Mouse (Mus musculus): ENCODE measurements around the gene Ehd1.

The Ehd1 gene

DNA sequence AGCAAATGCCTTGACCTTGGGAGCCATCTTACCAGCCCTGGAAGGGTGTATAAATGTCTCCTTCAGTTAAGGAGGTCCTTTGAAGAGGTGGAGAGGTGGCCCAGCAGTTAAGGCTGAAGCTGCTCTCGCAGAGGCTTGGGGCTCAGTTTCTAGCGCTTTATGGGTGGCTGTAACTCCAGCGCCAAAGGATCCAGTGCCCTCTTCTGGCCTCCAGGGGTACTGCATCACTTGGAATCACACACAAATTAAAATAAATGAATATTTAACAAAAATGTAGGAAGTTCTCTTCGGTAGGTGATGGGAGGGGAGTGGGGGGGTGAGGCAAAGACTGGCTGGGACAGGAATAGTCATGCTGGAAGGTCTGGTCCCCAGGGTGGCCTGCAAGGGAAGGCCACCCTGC lies 15.6 kb upstream of the Ehd1 start:
- no peak for DNase-seq (ENCODE audit: low read depth, low spot score)

DNA sequence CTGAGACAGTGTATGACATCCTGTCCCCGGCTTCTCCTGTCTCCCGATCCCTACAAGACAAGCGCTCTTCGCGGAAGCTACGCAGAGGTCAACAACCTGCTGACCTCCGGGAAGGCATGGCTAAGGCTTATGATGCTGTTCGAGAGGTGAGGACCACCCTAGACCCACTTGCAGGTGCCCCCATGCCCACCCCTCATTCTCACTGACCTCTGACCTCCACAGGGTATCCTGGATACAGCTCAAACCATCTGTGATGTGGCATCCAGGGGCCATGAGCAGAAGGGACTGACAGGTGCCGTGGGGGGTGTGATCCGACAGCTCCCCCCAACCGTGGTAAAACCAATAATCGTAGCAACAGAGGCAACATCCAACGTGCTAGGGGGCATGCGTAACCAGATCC lies 15.1 kb upstream of the Ehd1 start:
- no peak for DNase-seq (ENCODE audit: low read depth, low spot score)

DNA sequence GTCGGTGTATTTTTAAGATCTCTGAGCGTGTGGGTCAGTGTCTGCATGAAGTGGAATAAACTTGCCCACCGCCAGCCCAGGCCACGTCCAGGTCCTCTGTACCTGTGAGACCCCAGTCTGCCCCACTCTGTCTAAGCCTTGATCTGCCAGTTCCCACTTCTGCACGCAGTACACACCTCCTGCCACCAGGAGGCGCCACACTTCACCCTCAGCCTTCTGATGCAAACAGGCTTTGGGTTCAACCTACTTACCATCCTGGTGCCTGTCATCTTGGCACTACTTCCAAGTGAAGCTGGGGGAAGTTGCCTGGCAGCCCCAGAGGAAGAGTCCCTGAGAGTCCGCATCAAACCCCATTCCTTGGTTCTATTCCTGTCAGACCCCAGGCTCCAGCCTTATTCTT lies 14.3 kb upstream of the Ehd1 start:
- DNase-seq (ENCODE audit: low read depth, low spot score), result peak; percentile 25

DNA sequence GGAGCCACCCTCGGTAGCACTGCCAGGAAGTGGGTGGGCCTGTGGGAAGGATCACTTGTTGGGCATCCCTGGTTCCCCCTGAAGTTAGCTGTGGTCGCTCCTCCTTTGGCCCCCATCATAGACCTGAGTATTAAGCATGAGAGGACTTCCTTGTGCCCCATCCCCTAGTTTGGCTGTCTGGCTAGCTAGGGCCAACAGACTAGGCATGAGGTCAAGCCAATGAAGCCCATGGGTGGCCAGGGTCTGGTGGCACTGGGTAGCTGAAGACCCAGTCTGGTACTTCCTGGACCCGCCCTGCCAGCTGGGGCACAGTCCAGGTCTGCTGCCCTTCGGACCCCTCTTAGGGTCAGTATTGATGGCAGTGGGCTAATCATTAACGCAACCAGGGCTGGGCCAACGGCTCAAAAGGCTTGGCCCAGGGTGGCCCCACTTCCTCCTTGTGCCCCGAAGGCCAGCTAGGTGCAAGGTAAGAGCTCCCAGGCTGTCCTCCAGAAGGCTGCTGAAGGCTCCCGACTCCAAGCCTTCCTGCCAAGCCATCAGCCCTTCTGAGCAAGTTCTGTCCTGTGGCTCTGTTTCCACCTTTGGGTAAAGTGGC lies 13.6 kb upstream of the Ehd1 start:
- no peak for DNase-seq (ENCODE audit: low read depth, low spot score)

DNA sequence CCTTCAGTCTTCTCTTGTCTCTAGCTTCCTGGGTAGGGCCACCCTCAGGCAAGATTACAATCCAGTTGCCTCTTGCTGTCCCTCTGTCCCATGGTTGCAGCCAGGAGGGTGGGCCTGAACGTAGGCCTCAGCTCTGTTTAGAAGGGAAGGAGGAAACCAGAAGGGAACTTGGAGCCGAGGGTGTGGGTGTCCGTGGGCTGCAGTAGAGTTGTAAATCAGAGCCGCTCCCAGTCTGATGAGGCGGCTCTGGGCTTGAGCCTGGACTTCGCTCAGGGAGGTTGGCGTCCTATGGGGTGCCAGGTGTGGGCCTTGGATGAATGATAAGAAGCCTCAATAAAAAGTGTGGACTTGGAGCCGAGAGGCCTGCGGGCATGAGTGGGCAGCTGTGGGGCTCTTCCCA lies 12.3 kb upstream of the Ehd1 start:
- no peak for DNase-seq (ENCODE audit: low read depth, low spot score)

DNA sequence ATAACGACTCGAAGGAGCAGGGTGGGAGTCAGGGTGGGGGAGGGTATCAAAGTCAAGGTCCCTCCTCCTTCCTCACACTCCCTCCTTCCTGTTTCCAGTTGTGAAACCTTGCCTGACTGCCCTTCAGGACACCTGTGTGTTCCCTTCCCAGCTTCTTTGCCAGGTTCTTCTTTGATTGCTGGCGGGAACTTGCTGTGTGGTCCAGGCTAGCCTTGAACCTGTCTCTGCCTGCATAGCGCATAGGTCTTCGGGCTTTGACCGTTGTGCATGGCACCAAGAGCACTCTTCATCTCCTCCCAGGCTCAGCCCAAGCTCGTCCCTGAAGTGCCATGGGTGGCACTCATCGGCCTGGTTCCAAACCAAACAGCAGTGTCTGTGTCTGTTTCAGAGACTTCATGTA lies 11.6 kb upstream of the Ehd1 start:
- DNase-seq (ENCODE audit: low read depth, low spot score), result no peak

DNA sequence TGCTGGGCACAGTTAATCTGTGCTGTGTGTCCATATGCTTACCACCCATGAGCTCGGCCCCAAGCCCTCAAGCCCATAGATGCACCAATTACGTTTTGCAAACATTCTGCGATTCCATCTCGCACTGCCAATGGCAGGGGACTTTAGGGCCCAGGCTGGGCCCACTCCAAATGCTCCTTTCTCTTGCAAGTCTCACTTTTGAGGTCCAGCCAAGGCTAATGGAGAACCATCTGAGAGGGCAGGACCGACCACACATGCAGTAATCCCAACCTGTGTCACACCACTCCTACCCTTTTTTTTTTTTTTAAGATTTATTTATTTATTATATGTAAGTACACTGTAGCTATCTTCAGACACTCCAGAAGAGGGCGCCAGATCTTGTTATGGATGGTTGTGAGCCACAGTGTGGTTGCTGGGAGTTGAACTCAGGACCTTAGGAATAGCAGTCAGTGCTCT lies 10.8 kb upstream of the Ehd1 start:
- DNase-seq (ENCODE audit: low read depth, low spot score), result no peak

DNA sequence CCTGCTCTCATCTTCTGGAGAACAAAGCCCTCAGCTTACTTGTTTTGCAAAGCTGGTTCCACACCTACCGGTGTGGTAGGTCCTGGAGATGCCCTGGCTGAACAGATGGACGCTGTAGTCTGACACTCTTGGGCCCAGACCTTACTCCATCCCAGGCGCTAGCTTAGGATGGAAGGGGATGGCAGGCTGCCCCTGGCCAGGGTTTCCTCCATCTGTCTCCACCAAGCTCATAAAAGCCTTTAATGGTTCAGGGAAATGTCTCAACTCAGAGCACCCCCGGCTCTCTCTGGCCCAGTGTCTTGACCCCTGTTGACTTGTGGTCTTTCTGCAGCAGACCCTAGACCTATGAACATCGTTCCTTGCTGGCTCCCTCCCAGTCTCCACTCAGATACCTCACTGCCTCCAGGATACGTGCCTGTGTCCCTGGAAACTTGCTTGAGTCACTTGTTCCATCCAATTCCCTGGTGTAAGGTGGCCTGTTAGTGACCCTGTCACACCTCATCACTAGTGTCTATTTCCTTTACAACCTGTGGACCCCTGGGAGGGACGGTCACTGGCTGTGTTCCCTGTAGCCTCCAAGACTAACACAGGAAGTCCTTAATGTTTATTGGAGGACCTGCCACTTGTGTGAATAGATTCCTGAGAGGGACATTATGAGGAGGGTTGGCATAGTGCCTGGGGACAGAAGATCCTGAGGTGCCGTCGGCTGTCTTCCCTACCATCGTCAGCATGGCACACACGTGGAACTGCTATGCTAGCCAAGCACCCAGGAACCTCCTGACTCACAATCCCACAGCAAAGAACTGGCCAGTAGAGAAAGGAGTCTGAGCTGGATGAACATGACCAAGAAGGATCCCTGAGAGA lies 9.0 kb upstream of the Ehd1 start:
- no peak for DNase-seq (ENCODE audit: low read depth, low spot score)

DNA sequence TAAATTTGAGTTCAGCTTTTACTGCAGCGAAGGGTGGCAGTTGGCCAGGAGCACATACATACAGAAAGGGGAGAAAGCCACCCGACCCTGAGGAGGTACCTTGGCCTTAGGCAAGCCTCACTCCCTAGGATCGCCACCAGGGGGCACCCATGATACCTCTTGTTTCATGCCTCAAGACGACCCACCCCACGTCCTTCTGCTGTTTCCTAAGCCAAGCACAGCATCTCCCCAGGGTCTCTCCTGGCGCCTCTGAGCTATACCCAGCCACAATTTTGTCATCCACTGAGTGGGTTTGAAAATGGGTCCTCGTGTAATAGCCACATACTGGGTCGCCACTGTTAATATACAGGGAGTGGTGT lies 8.4 kb upstream of the Ehd1 start:
- DNase-seq (ENCODE audit: low read depth, low spot score), result peak; percentile 40

DNA sequence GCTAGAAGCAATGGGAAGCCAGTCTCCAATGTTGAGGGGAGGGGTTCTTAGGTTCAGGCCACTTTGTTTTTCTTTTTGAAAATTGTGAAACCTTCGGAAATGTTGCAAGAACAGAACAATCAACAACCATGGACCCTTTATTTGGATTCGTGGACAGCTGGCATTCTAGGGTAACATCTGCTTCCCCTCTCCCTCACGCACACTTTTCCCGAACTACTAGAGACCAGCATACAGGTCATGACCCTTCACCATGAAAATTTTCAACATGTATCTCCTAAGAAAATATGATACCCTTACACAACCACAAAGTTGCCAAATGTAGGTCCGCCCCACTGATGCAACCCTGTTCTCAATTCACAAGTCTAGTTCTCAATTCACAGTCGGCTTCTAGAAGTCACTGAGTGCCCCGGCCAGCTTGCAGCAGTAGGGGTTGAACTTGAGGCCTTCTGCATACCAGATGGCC lies 7.8 kb upstream of the Ehd1 start:
- DNase-seq (ENCODE audit: low read depth, low spot score), result no peak

DNA sequence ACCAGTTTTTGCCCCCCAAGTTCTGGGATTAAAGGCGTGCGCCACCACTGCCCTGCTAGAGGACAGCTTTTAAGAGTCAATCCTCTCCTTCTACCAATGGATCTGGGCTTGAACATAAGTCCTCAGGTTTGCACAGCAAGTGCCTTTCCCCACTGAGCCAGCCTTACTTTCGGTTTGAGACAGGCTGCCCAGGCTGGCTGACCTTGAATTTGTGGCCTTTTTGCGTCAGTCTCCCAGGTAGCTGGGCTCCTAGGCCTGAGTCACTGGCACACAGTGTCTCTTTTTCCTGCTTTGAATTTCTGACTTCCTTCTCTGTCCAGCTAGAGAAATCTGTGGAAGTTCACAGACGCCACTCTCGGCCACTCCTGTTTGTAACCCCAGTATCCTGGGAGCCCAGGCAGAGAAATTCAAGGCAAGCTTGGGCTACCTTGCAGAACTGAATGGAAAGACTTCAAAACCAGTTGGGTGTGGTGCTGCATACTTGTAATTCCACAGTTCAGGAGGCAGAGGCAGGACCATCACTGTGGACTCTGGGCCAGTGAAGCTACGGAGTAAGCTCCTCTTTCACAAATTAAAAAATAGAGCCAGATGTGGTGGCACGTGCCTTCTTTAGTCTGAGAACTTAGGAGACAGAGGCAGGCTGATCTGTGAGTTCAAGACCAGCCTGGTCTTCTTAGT lies 6.6 kb upstream of the Ehd1 start:
- DNase-seq (ENCODE audit: low read depth, low spot score), result no peak

DNA sequence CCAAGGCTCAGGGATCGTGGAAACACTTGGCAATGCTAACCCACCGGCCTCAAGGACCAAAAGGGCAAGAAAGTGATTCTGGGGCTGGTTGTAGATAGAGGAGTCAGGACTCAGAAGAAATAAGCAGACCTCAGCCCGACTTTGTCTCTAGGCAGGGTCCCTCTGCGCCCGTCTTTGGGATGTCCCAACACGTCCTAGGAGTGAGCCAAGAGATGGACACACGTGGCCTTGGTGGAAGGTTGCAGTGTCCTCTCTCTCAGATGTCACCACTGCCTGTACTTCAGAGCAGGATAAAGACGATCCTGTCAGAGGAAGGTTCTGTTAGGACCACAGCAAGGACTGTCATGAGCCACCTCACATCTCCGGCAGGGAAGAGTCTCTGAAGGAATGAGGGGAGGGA lies 5.9 kb upstream of the Ehd1 start:
- no peak for DNase-seq (ENCODE audit: low read depth, low spot score)

DNA sequence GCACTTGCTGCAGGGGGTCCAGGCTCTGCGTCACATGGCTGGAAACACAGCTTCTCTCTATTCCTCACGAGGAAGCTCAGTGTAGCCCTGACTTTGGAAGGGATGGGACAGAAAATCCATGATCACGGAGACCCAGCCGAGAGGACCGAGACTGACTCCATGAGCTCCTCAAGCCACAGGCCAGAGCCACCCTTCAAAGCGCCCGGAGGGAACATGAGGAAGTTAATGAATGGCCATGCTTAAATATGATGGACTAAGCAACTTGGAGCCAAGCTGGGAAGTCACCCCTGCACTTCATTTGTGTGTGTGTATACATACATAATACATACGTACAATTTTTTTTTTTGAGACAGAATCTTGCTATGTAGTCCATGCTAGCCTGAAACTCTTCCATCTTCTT lies 5.3 kb upstream of the Ehd1 start:
- no peak for DNase-seq (ENCODE audit: low read depth, low spot score)

DNA sequence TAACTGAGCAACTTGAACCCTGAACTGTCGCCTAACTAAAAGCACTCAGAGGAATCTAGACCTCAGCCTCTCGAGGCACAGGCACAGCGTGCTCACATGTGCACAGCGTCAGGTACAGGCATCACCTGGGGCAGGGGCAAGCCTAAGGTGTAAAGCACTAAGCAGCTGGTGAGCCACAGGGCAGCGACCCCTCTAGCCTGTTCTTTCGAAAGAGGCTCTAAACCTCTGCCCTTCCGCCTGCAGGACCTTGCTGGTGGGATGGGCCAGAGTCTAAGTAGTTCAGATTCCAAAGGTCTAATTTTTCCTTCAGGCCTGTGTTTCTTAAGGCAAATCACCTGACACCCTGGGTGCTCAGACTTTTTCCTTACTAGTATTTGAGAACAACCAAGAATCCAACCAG lies 4.5 kb upstream of the Ehd1 start:
- DNase-seq (ENCODE audit: low read depth, low spot score), result no peak

DNA sequence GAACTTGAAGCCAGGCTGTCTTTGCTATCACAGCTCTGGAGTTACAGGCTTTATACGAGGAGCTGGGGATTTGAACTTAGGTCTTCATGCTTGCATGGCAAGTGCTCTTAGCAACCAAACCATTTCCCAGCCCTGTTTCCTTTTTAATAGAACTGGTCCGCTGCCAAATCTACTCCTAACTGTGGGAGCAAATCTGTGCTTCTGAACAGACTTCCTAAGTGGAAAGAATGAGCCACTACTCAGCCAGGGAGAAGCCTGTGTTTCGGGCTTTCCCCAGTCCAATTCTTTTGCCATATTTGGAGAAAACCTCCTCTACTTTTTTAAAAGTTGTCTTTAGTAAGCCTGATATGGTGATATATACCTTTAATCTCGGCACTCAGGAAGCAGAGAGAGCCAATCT lies 3.8 kb upstream of the Ehd1 start:
- no peak for DNase-seq (ENCODE audit: low read depth, low spot score)

DNA sequence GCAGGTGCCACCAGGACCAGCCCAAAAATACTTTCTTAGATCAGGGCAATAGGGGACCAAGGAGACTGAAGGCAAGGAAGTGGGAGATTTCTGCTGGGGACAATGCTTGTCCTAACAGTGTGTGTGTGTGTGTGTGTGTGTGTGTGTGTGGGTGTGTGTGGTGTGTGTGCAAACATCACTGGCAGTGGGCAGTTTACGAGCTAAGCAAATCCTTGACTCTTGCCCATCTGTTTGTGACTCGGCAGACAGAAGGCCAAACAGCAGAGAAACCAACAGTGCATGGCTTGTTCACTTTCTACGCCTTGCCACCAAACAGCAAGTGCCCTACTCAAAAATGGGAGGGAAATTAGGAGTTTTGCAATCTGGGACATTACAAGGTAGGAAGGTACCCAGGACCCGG lies 2.9 kb upstream of the Ehd1 start:
- no peak for DNase-seq (ENCODE audit: low read depth, low spot score)

DNA sequence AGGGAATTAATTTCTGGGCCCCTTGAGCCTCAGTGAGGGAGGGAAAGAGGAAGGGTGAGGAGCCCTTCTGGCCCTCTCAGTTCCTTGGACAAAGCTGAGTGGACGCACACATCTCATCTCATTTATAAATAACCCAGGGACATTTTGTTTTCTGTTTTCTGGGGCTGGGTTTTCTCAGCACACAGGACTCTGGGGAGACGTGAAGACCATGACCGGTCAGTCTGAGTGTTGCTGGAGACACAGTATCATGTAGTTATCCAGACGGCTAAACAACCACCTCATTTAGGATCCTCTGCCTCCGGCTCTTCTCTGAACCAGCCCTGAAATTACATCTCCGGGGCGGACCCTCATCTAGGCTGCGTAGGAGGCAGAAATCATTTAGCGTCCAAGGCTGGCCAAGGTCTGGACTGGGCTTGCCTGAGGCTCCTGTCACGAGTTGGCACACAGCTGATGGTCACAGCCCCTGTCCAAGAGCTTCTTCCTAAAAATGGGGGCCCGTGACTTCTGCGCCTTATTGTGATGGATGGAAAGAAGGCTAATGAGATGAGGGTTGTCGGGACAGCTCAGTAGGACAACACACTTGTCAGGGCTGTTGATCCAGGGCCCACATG lies 2.4 kb upstream of the Ehd1 start:
- DNase-seq (ENCODE audit: low read depth, low spot score), result no peak

DNA sequence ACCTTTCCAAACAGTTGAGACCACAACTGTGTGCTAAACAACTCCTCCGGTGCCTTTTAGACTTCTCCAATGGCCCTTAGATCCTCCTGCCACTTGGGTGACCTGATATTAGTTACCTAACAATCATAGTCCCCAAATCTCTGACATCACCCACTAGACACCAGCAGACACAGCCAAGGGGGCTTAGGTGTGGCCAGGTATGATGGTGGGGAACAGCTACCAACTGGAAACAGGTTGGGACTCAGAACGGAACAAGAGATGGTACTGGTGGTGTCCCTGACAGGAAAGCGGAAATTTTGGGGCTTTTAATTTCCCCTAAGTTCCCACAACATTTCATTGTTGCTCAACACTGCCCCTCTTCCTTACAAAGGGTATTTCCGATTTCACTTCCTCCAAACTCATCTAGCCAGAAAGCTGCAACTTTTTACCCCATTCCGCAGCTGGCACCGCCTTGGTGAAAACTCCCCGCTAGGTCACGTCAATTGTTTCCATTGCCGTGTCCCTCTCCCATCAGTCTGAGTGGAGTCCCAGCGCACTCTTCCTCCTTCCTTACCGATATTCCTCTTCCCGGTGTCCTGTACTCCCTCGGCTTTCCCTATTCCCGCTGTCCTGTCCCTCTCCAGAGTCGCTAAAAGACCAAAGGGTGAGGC lies 660 bp upstream of the Ehd1 start:
- DNase-seq (ENCODE audit: low read depth, low spot score), result no peak

DNA sequence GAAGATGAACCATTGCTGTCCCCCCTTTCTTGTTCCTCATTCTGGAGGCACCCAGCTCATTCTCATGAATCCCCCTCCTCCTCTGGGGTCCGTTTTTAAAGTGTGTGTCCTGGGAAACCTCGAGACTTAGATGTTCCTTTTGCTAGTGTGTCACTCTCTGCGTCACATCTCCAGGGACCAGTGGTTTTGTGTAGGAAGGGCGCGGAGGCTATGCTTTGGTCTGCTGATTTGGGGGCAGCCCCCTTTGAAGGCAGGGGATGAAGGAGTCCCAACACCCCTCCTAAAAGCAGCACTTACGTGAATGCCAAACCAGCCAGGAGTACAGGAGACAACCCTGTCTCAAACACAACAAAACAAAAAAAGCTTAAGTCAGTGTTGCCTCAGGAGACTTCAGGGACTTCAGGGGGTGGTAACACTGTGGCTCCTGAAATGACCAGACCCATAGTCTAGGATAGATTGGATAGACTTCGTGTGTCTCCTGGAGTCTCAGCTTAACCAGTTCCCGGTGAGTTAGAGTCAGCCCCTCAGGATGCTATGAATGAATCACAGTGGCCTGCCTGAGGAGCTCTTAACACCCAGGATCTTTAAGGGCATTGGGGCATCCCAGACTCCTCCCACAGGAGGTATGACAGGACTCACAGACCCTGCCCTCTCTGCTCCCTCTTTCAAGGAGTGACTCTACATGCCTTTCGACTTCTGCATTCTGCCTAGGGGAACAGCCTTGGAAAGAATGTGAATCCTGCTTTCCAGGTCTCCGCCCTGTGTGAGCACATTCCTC lies 1.3 kb downstream of the Ehd1 start:
- DNase-seq (ENCODE audit: low read depth, low spot score), result no peak

DNA sequence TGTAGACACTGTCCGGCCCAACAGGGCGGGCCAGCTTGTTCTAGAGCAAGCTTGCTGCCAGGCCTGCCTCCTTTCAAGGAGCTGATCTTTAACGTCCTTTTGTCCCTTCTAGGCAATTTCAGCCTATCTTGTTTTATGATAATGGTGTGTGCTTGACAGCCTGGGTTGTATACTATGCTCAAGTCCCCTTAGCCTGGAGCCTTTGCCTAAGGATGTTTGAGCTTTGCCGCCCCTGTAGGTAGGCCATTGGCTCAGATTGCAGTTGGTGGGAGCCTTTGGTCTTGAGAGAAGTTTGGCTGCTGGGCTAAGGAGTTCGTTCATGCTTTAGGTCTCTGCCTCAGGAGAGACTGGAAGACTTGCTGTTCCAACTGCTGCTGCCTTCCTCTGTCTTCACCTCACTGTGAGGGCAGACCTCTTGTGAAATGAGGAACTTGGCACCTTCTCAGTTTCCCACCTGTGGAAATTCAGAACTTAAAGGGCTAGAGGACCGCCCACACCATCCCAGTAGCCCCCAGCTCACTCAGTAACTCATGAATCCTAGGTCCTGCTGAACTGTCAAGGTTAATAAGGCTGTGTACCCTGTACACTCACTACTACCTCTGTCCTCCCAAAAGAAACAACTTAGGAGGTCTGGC lies 2.0 kb downstream of the Ehd1 start:
- DNase-seq (ENCODE audit: low read depth, low spot score), result no peak

Measured in retina, adult 2 months (tissue).